Comparison of ENCODE assay signal across 22 mouse cellular contexts in the genomic region with DNA sequence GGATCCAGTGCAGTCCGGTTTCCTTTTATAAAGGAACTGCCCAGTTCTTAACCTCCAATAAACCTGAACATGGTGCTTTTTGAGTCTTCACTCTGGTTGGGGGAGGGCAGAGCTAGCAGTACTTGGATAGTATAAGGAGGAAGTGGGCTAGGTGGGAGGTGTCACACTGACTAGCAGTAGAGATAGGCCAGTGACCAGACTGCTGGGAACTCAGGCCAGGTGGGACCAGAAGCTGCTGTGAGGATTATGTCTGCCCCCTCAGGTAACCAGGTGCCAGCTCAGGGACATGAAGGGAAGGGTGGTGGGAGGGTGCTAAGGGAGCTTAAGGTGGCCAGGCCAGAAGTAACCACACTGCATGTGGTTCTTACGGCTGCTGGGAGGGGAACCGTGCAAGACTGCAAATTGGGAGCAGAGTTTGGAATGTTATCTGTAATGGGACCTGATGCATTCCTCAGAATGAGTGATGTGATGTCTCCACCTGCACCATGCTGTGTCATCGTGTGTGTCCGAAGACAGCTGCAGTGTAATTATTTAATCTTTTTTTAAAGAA. TPM values are rescaled to one million over a fixed set of nuclear protein-coding genes. Genes with fewer than 3 reads are reported as not detected.
DNase-seq lines count a peak whose midpoint lies in the region; ATAC-seq and TF ChIP-seq lines count a peak whose summit lies in the region.
"Had no signal": no experiment of that assay in that cellular context is flagged by ENCODE, and none has a peak within 500 bp of the region (broad histone marks: within the 10 kb centered on the region; RNA-seq: fewer than 3 reads in every experiment).

No protein-coding gene starts in this region.

- H3K4me2 ChIP-seq in neural tube, embryonic 11.5 days (ENCODE audit: low read depth) = no peak overlapping the region
- no peak overlapping the region for H3K4me2 ChIP-seq in neural tube, embryonic 15.5 days
- H3K4me2 ChIP-seq in myocyte (ENCODE audit: low read depth) = no peak overlapping the region
- no peak overlapping the region for H3K4me2 ChIP-seq in hindbrain, embryonic 14.5 days (replicated peaks)
- H3K4me2 ChIP-seq: embryonic facial prominence, embryonic 15.5 days; hindbrain, embryonic 13.5 days; limb, embryonic 13.5 days; lung, embryonic 15.5 days had no signal

- no peak overlapping the region for H3K9ac ChIP-seq in neural tube, embryonic 11.5 days (ENCODE audit: low read length)
- H3K9ac ChIP-seq in neural tube, embryonic 15.5 days (replicated peaks) = no peak overlapping the region
- no peak overlapping the region for H3K9ac ChIP-seq in hindbrain, embryonic 14.5 days
- H3K9ac ChIP-seq: embryonic facial prominence, embryonic 15.5 days; hindbrain, embryonic 13.5 days; limb, embryonic 13.5 days; lung, embryonic 15.5 days had no signal

- peaks cover 5% of the 10 kb centered on the region for H3K4me1 ChIP-seq in neural tube, embryonic 11.5 days (ENCODE audit: control insufficient read depth, insufficient read depth, low read length)
- H3K4me1 ChIP-seq in neural tube, embryonic 15.5 days = peaks cover 21% of the 10 kb centered on the region
- H3K4me1 ChIP-seq in hindbrain, embryonic 14.5 days (replicated peaks; ENCODE audit: control insufficient read depth, insufficient read depth, low read length) = peaks cover 15% of the 10 kb centered on the region

- H3ac ChIP-seq in myocyte (ENCODE audit: control insufficient read depth, insufficient read length) = no peak overlapping the region

- no peak overlapping the region for H3K27ac ChIP-seq in neural tube, embryonic 11.5 days (ENCODE audit: low read depth, low read length)
- H3K27ac ChIP-seq in neural tube, embryonic 15.5 days (replicated peaks) = no peak overlapping the region
- H3K27ac ChIP-seq in hindbrain, embryonic 14.5 days = no peak overlapping the region
- no peak overlapping the region for H3K27ac ChIP-seq in gastrocnemius, adult 2 months
- H3K27ac ChIP-seq: embryonic facial prominence, embryonic 15.5 days; forebrain, embryonic 10.5 days; heart, embryonic 10.5 days; hindbrain, embryonic 13.5 days; lung, embryonic 15.5 days; stomach, postnatal 0 days had no signal

- no peak overlapping the region for H3K4me3 ChIP-seq in neural tube, embryonic 11.5 days (ENCODE audit: low read depth, low read length)
- no peak overlapping the region for H3K4me3 ChIP-seq in neural tube, embryonic 15.5 days (replicated peaks)
- H3K4me3 ChIP-seq in myocyte = no peak overlapping the region
- no peak overlapping the region for H3K4me3 ChIP-seq in hindbrain, embryonic 14.5 days (replicated peaks; ENCODE audit: low read length)
- H3K4me3 ChIP-seq in gastrocnemius, adult 2 months = no peak overlapping the region
- H3K4me3 ChIP-seq: embryonic facial prominence, embryonic 15.5 days; forebrain, embryonic 10.5 days; heart, embryonic 10.5 days; hindbrain, embryonic 13.5 days; limb, embryonic 13.5 days; lung, embryonic 15.5 days had no signal

- TF ChIP-seq POLR2A in myocyte (IDR thresholded peaks at IDR 0.05; ENCODE audit: insufficient read length, low read depth) = peak; percentile 41

- no peak for TF ChIP-seq CTCF in gastrocnemius, adult 2 months (IDR thresholded peaks at IDR 0.05)

- no peaks in the 10 kb centered on the region for H3K9me3 ChIP-seq in neural tube, embryonic 11.5 days (ENCODE audit: control insufficient read depth, low read length)
- no peaks in the 10 kb centered on the region for H3K9me3 ChIP-seq in neural tube, embryonic 15.5 days (replicated peaks)
- H3K9me3 ChIP-seq in hindbrain, embryonic 14.5 days (ENCODE audit: control insufficient read depth, low read length) = no peaks in the 10 kb centered on the region
- H3K9me3 ChIP-seq: embryonic facial prominence, embryonic 15.5 days; forebrain, embryonic 10.5 days; heart, embryonic 10.5 days; hindbrain, embryonic 13.5 days; limb, embryonic 13.5 days; lung, embryonic 15.5 days had no signal

- no peak for ATAC-seq in neural tube, embryonic 11.5 days (ENCODE audit: insufficient read depth, low FRiP score, low TSS enrichment)
- no peak for ATAC-seq in neural tube, embryonic 15.5 days (ENCODE audit: low FRiP score)
- no peak for ATAC-seq in hindbrain, embryonic 14.5 days (ENCODE audit: low FRiP score)

- intact Hi-C loops in gastrocnemius, adult 2 months (cut with DNase I) = no loop called here

- peaks cover 21% of the 10 kb centered on the region for H3K79me2 ChIP-seq in myocyte (ENCODE audit: control insufficient read depth, insufficient read depth)

- peaks cover 50% of the 10 kb centered on the region for H3K36me3 ChIP-seq in neural tube, embryonic 11.5 days (ENCODE audit: control insufficient read depth, insufficient read depth, low read length)
- peaks cover 72% of the 10 kb centered on the region for H3K36me3 ChIP-seq in neural tube, embryonic 15.5 days
- H3K36me3 ChIP-seq in myocyte (ENCODE audit: control insufficient read depth, insufficient read depth) = peaks cover 29% of the 10 kb centered on the region
- peaks cover 78% of the 10 kb centered on the region for H3K36me3 ChIP-seq in hindbrain, embryonic 14.5 days (replicated peaks; ENCODE audit: control insufficient read depth, insufficient read depth)

- peak; percentile 88 for DNase-seq in heart, adult 11 months
- no peak for DNase-seq in heart, adult 9 months (ENCODE audit: low spot score in 2 of 2)
- DNase-seq in neural tube, embryonic 11.5 days (ENCODE audit: low spot score) = peak; percentile 9
- peak; percentile 91 for DNase-seq in MEL-GATA-1-ER (ENCODE audit: extremely low read depth, low read depth)
- no peak for DNase-seq in hindbrain, embryonic 14.5 days (ENCODE audit: low spot score)
- no peak for DNase-seq in gastrocnemius, adult 2 months
- DNase-seq: adrenal gland, adult 8-10 months; heart, postnatal 14 days; kidney, adult 8-10 months; layer of hippocampus, adult 9-11 months; lung, postnatal 4 days; right cerebral cortex, adult 18-20 months; thymus, postnatal 14 days had no signal

- no peaks in the 10 kb centered on the region for H3K27me3 ChIP-seq in neural tube, embryonic 11.5 days (ENCODE audit: control insufficient read depth, insufficient read depth, low read length)
- no peaks in the 10 kb centered on the region for H3K27me3 ChIP-seq in neural tube, embryonic 15.5 days (replicated peaks)
- no peaks in the 10 kb centered on the region for H3K27me3 ChIP-seq in myocyte (ENCODE audit: control insufficient read depth, insufficient read depth, insufficient read length)
- H3K27me3 ChIP-seq in hindbrain, embryonic 14.5 days (ENCODE audit: control insufficient read depth, insufficient read depth, low read length) = no peaks in the 10 kb centered on the region
- H3K27me3 ChIP-seq: embryonic facial prominence, embryonic 15.5 days; hindbrain, embryonic 13.5 days; limb, embryonic 13.5 days; lung, embryonic 15.5 days had no signal

- WGBS in neural tube, embryonic 11.5 days = 74% methylated on average over 5 of the region's 5 CpGs
- 78% methylated on average over 5 of the region's 5 CpGs for WGBS in neural tube, embryonic 15.5 days
- 76% methylated on average over 5 of the region's 5 CpGs for WGBS in hindbrain, embryonic 14.5 days

TF ChIP-seq in myocyte, 11 proteins besides CTCF, POLR2A, EP300 and RAD21:
- TF ChIP-seq MAX (IDR thresholded peaks at IDR 0.05; ENCODE audit: low read depth) (no peak), POLR2AphosphoS2 (IDR thresholded peaks at IDR 0.05; ENCODE audit: insufficient read length, low read depth) (peak; percentile 88)

RNA-seq across cellular contexts. Expression of a gene that starts 4.2 kb away (rescaled TPM):
- polyA plus RNA-seq in neural tube, embryonic 11.5 days (2014; fragmentation: Nextera tagmentation; extraction: Ambion mirVana) = 60.8 and 64.0 TPM in 2 replicates
- 49.7 and 57.3 TPM in 2 replicates for polyA plus RNA-seq in neural tube, embryonic 15.5 days (2015; fragmentation: Nextera tagmentation; extraction: Ambion mirVana)
- 44.3 TPM for polyA plus RNA-seq in myocyte (2012; fragmentation: generic; extraction: Trizol)
- polyA plus RNA-seq in hindbrain, embryonic 14.5 days (2014; fragmentation: Nextera tagmentation; extraction: Ambion mirVana) = 39.5 and 40.5 TPM in 2 replicates
- 1 to 10 TPM; 7.9 to 8.6 TPM for total RNA-seq in gastrocnemius, adult 2 months (2021)

RNA-seq across cellular contexts. Expression of a gene that starts 6.2 kb away (rescaled TPM):
- polyA plus RNA-seq in neural tube, embryonic 11.5 days (2014; fragmentation: Nextera tagmentation; extraction: Ambion mirVana) = 352 and 373 TPM in 2 replicates
- polyA plus RNA-seq in neural tube, embryonic 15.5 days (2015; fragmentation: Nextera tagmentation; extraction: Ambion mirVana) = 260 and 274 TPM in 2 replicates
- 202 TPM for polyA plus RNA-seq in myocyte (2012; fragmentation: generic; extraction: Trizol)
- 216 and 231 TPM in 2 replicates for polyA plus RNA-seq in hindbrain, embryonic 14.5 days (2014; fragmentation: Nextera tagmentation; extraction: Ambion mirVana)
- 100 to 1,000 TPM in 1 of 2 experiments, 10 to 100 TPM in 1; 97.0 to 102 TPM for total RNA-seq in gastrocnemius, adult 2 months (2021)

RNA-seq across cellular contexts. Expression of a gene that starts 12.7 kb away (rescaled TPM):
- polyA plus RNA-seq in neural tube, embryonic 11.5 days (2014; fragmentation: Nextera tagmentation; extraction: Ambion mirVana) = 4.0 and 5.7 TPM in 2 replicates
- polyA plus RNA-seq in neural tube, embryonic 15.5 days (2015; fragmentation: Nextera tagmentation; extraction: Ambion mirVana) = 11.8 and 13.8 TPM in 2 replicates
- polyA plus RNA-seq in myocyte (2012; fragmentation: generic; extraction: Trizol) = 12.6 TPM
- polyA plus RNA-seq in hindbrain, embryonic 14.5 days (2014; fragmentation: Nextera tagmentation; extraction: Ambion mirVana) = 11.8 and 12.8 TPM in 2 replicates
- 1 to 10 TPM; 5.1 to 7.0 TPM for total RNA-seq in gastrocnemius, adult 2 months (2021)

RNA-seq across cellular contexts. Expression of a gene that starts 23.7 kb away (rescaled TPM):
- polyA plus RNA-seq in neural tube, embryonic 11.5 days (2014; fragmentation: Nextera tagmentation; extraction: Ambion mirVana) = 0.65 and 0.94 TPM in 2 replicates
- polyA plus RNA-seq in neural tube, embryonic 15.5 days (2015; fragmentation: Nextera tagmentation; extraction: Ambion mirVana) = 17.0 and 23.2 TPM in 2 replicates
- polyA plus RNA-seq in myocyte (2012; fragmentation: generic; extraction: Trizol) = 4.6 TPM
- polyA plus RNA-seq in hindbrain, embryonic 14.5 days (2014; fragmentation: Nextera tagmentation; extraction: Ambion mirVana) = 5.8 and 6.9 TPM in 2 replicates
- 1 to 10 TPM; 2.1 to 2.3 TPM for total RNA-seq in gastrocnemius, adult 2 months (2021)

Comparison
In these comparisons a context has a peak if more than half of its experiments do, and no peak if none do; other contexts are left out.
1. DNase-seq: peak in heart, adult 11 months (single experiment), neural tube, embryonic 11.5 days (single experiment) and MEL-GATA-1-ER (single experiment); none in heart, adult 9 months (0 of 2), hindbrain, embryonic 14.5 days (single experiment) and gastrocnemius, adult 2 months (single experiment).